Mouse (Mus musculus) olfactory bulb, adult 2 months (tissue): Measurements from ENCODE around the gene Gm45337.

Experiments
- CTCF ChIP-seq: fragments of 200-500 bp; IDR thresholded peaks from 2 replicates; pipeline ENCODE4 v1.5.1; 2012; ENCODE audit warnings: low read depth, mild to moderate bottlenecking, low read length, moderate library complexity; ENCODE audit not compliant: insufficient read depth
- POLR2A ChIP-seq: fragments of 200-500 bp; IDR thresholded peaks from 2 replicates; pipeline ENCODE4 v1.6.1; 2012; ENCODE audit warnings: mild to moderate bottlenecking, low read depth, low read length, moderate library complexity; ENCODE audit not compliant: insufficient read depth

GRCm38 (mm10) chr7:142119632-142120031 lies 24.8 kb downstream of the Gm45337 start:
- TF ChIP-seq POLR2A (no peak), CTCF (no peak)
